17 mouse cellular contexts compared by ENCODE assay signal in genomic region chr10:120035211-120035733, GRCm38 (mm10).
DNase-seq lines count a peak whose midpoint lies in the region; ATAC-seq lines count a peak whose summit lies in the region.
"Had no signal": no experiment of that assay in that cellular context is flagged by ENCODE, and none has a peak within 500 bp of the region (broad histone marks: within the 10 kb centered on the region; RNA-seq: fewer than 3 reads in every experiment).

No protein-coding gene starts in this region.

- DNase-seq in hindbrain, embryonic 11.5 days (ENCODE audit: low spot score), result no peak
- DNase-seq in forebrain, embryonic 10.5 days (ENCODE audit: extremely low spot score, low spot score), result no peak
- no peak for DNase-seq in gastrocnemius, adult 18-20 months (ENCODE audit: low spot score)
- no peak for DNase-seq in spleen, postnatal 10 days (ENCODE audit: low spot score in 2 of 2)
- no peak for DNase-seq in thymus, postnatal 4 days
- DNase-seq: adrenal gland, postnatal 14 days; cerebellum, adult 2 months; gastrocnemius, postnatal 25 days; spleen, adult 18-20 months had no signal

- H3K27ac ChIP-seq in hindbrain, embryonic 13.5 days, result no peak overlapping the region
- no peak overlapping the region for H3K27ac ChIP-seq in hindbrain, embryonic 11.5 days (ENCODE audit: low read depth, low read length)
- no peak overlapping the region for H3K27ac ChIP-seq in forebrain, embryonic 10.5 days
- H3K27ac ChIP-seq in forebrain, embryonic 16.5 days (ENCODE audit: low read length), result no peak overlapping the region
- peak overlapping the region; percentile 56 for H3K27ac ChIP-seq in midbrain, embryonic 16.5 days (ENCODE audit: low read length)
- H3K27ac ChIP-seq: embryonic facial prominence, embryonic 15.5 days; kidney, embryonic 15.5 days; liver, embryonic 12.5 days; lung, embryonic 15.5 days; stomach, postnatal 0 days had no signal

- H3K4me2 ChIP-seq in hindbrain, embryonic 13.5 days, result peak overlapping the region; percentile 25
- H3K4me2 ChIP-seq in hindbrain, embryonic 11.5 days (replicated peaks; ENCODE audit: low read depth, low read length), result no peak overlapping the region
- H3K4me2 ChIP-seq in forebrain, embryonic 16.5 days (ENCODE audit: low read length), result peak overlapping the region; percentile 41
- peak overlapping the region; percentile 44 for H3K4me2 ChIP-seq in midbrain, embryonic 16.5 days (ENCODE audit: low read length)
- H3K4me2 ChIP-seq: embryonic facial prominence, embryonic 15.5 days; kidney, embryonic 15.5 days; liver, embryonic 12.5 days; lung, embryonic 15.5 days had no signal

- 44% methylated on average over 15 of the region's 15 CpGs for WGBS in hindbrain, embryonic 13.5 days
- 52% methylated on average over 15 of the region's 15 CpGs for WGBS in hindbrain, embryonic 11.5 days
- 49% methylated on average over 15 of the region's 15 CpGs for WGBS in forebrain, embryonic 10.5 days
- WGBS in forebrain, embryonic 16.5 days, result 11% methylated on average over 15 of the region's 15 CpGs
- 20% methylated on average over 15 of the region's 15 CpGs for WGBS in midbrain, embryonic 16.5 days

- no peak for ATAC-seq in hindbrain, embryonic 13.5 days (ENCODE audit: low FRiP score)
- no peak for ATAC-seq in hindbrain, embryonic 11.5 days (ENCODE audit: low FRiP score)
- ATAC-seq in forebrain, embryonic 16.5 days, result no peak
- ATAC-seq in midbrain, embryonic 16.5 days, result peak; percentile 40
- ATAC-seq: liver, embryonic 12.5 days had no signal

- H3K4me3 ChIP-seq in hindbrain, embryonic 13.5 days, result no peak overlapping the region
- H3K4me3 ChIP-seq in hindbrain, embryonic 11.5 days (ENCODE audit: low read depth, low read length), result no peak overlapping the region
- peak overlapping the region; percentile 5; the same call in 1 of the 2 replicates for H3K4me3 ChIP-seq in forebrain, embryonic 10.5 days
- peak overlapping the region; percentile 1; the same call in 1 of the 2 replicates for H3K4me3 ChIP-seq in forebrain, embryonic 16.5 days (replicated peaks; ENCODE audit: low read length)
- H3K4me3 ChIP-seq in midbrain, embryonic 16.5 days (ENCODE audit: low read depth, low read length), result peak overlapping the region; percentile 10; the same call in 1 of the 2 replicates
- H3K4me3 ChIP-seq: embryonic facial prominence, embryonic 15.5 days; kidney, embryonic 15.5 days; liver, embryonic 12.5 days; lung, embryonic 15.5 days had no signal

- H3K9me3 ChIP-seq in hindbrain, embryonic 13.5 days, result no peaks in the 10 kb centered on the region
- H3K9me3 ChIP-seq in hindbrain, embryonic 11.5 days (ENCODE audit: control insufficient read depth, low read length), result no peaks in the 10 kb centered on the region
- no peaks in the 10 kb centered on the region for H3K9me3 ChIP-seq in forebrain, embryonic 10.5 days
- H3K9me3 ChIP-seq in forebrain, embryonic 16.5 days (ENCODE audit: control insufficient read depth, low read length), result no peaks in the 10 kb centered on the region
- no peaks in the 10 kb centered on the region for H3K9me3 ChIP-seq in midbrain, embryonic 16.5 days (replicated peaks; ENCODE audit: control insufficient read depth, low read length, poor library complexity, severe bottlenecking)
- H3K9me3 ChIP-seq: embryonic facial prominence, embryonic 15.5 days; kidney, embryonic 15.5 days; liver, embryonic 12.5 days; lung, embryonic 15.5 days had no signal

- H3K36me3 ChIP-seq in hindbrain, embryonic 13.5 days, result peaks cover 19% of the 10 kb centered on the region
- H3K36me3 ChIP-seq in hindbrain, embryonic 11.5 days (ENCODE audit: control insufficient read depth, insufficient read depth, low read length), result no peaks in the 10 kb centered on the region
- peaks cover 13% of the 10 kb centered on the region for H3K36me3 ChIP-seq in forebrain, embryonic 10.5 days (replicated peaks)
- H3K36me3 ChIP-seq in forebrain, embryonic 16.5 days (ENCODE audit: control insufficient read depth, insufficient read depth), result no peaks in the 10 kb centered on the region
- peaks cover 5% of the 10 kb centered on the region; the same call in 1 of the 2 replicates for H3K36me3 ChIP-seq in midbrain, embryonic 16.5 days (ENCODE audit: control insufficient read depth, insufficient read depth, low read length)
- H3K36me3 ChIP-seq: embryonic facial prominence, embryonic 15.5 days; kidney, embryonic 15.5 days; liver, embryonic 12.5 days; lung, embryonic 15.5 days had no signal

- no peaks in the 10 kb centered on the region for H3K27me3 ChIP-seq in hindbrain, embryonic 13.5 days
- no peaks in the 10 kb centered on the region for H3K27me3 ChIP-seq in hindbrain, embryonic 11.5 days (ENCODE audit: control insufficient read depth, insufficient read depth, low read length)
- H3K27me3 ChIP-seq in forebrain, embryonic 10.5 days (ENCODE audit: poor library complexity, severe bottlenecking), result no peaks in the 10 kb centered on the region; the same call in 1 of the 2 replicates
- H3K27me3 ChIP-seq in forebrain, embryonic 16.5 days (replicated peaks; ENCODE audit: control insufficient read depth, insufficient read depth, low read length), result no peaks in the 10 kb centered on the region
- H3K27me3 ChIP-seq in midbrain, embryonic 16.5 days (ENCODE audit: control insufficient read depth, insufficient read depth, low read depth, low read length), result 0 out of 2 replicates have a peak, but pooled peaks cover 3% of the 10 kb centered on the region
- H3K27me3 ChIP-seq: embryonic facial prominence, embryonic 15.5 days; kidney, embryonic 15.5 days; liver, embryonic 12.5 days; lung, embryonic 15.5 days had no signal

- peaks cover 22% of the 10 kb centered on the region for H3K4me1 ChIP-seq in hindbrain, embryonic 13.5 days (replicated peaks)
- no peaks in the 10 kb centered on the region for H3K4me1 ChIP-seq in hindbrain, embryonic 11.5 days (replicated peaks; ENCODE audit: control insufficient read depth, insufficient read depth, low read length)
- peaks cover 27% of the 10 kb centered on the region for H3K4me1 ChIP-seq in forebrain, embryonic 10.5 days
- H3K4me1 ChIP-seq in forebrain, embryonic 16.5 days (replicated peaks; ENCODE audit: control insufficient read depth, insufficient read depth, low read length), result peaks cover 25% of the 10 kb centered on the region
- H3K4me1 ChIP-seq in midbrain, embryonic 16.5 days (ENCODE audit: control insufficient read depth, insufficient read depth, low read length), result peaks cover 14% of the 10 kb centered on the region
- H3K4me1 ChIP-seq: embryonic facial prominence, embryonic 15.5 days; kidney, embryonic 15.5 days; liver, embryonic 12.5 days; lung, embryonic 15.5 days had no signal

- H3K9ac ChIP-seq in hindbrain, embryonic 13.5 days, result no peak overlapping the region
- H3K9ac ChIP-seq in hindbrain, embryonic 11.5 days (ENCODE audit: low read depth, low read length), result no peak overlapping the region
- no peak overlapping the region; the same call in 1 of the 2 replicates for H3K9ac ChIP-seq in forebrain, embryonic 16.5 days (replicated peaks; ENCODE audit: low read depth, low read length)
- H3K9ac ChIP-seq in midbrain, embryonic 16.5 days (ENCODE audit: low read depth, low read length), result peak overlapping the region; percentile 45; the same call in 1 of the 2 replicates
- H3K9ac ChIP-seq: embryonic facial prominence, embryonic 15.5 days; kidney, embryonic 15.5 days; liver, embryonic 12.5 days; lung, embryonic 15.5 days had no signal

Comparison
In these comparisons a context has a peak if more than half of its experiments do, and no peak if none do; other contexts are left out.
1. H3K4me3 ChIP-seq: peak in forebrain, embryonic 10.5 days (single experiment), forebrain, embryonic 16.5 days (single experiment) and midbrain, embryonic 16.5 days (single experiment); none in hindbrain, embryonic 13.5 days (single experiment) and hindbrain, embryonic 11.5 days (single experiment).